Mouse (Mus musculus): ENCODE measurements around the gene Pitpnm3.

- TF ChIP-seq CTCF (IDR thresholded peaks at IDR 0.05; ENCODE audit: borderline replicate concordance, insufficient read depth, low read depth, low read length) (peak; percentile 44; the same call in 1 of the 2 replicates), POLR2A (IDR thresholded peaks at IDR 0.05; ENCODE audit: borderline replicate concordance, insufficient read depth, low read length) (no peak)
Measured at GRCm38 (mm10) chr11:72025843-72026242, 109.7 kb downstream of the Pitpnm3 start.

All from cerebellum, adult 2 months (tissue).